ENCODE assay signal across 10 mouse cellular contexts in genomic region chr15:78450419-78450768, GRCm38 (mm10). TPM values are rescaled to one million over a fixed set of nuclear protein-coding genes. Genes with fewer than 3 reads are reported as not detected.
DNase-seq lines count a peak whose midpoint lies in the region; ATAC-seq and TF ChIP-seq lines count a peak whose summit lies in the region.
"Had no signal": no experiment of that assay in that cellular context is flagged by ENCODE, and none has a peak within 500 bp of the region (broad histone marks: within the 10 kb centered on the region; RNA-seq: fewer than 3 reads in every experiment).

No protein-coding gene starts in this region.

- no peaks in the 10 kb centered on the region for H3K9me3 ChIP-seq in heart, embryonic 12.5 days (replicated peaks)
- no peaks in the 10 kb centered on the region for H3K9me3 ChIP-seq in midbrain, embryonic 10.5 days (replicated peaks)
- no peaks in the 10 kb centered on the region for H3K9me3 ChIP-seq in midbrain, embryonic 16.5 days (replicated peaks; ENCODE audit: control insufficient read depth, low read length, poor library complexity, severe bottlenecking)
- H3K9me3 ChIP-seq in embryonic facial prominence, embryonic 14.5 days (ENCODE audit: control insufficient read depth, low read length), result no peaks in the 10 kb centered on the region
- H3K9me3 ChIP-seq: G1E had no signal

- H3K4me1 ChIP-seq in heart, embryonic 12.5 days (replicated peaks), result peaks cover 24% of the 10 kb centered on the region
- H3K4me1 ChIP-seq in midbrain, embryonic 10.5 days, result peaks cover 39% of the 10 kb centered on the region
- H3K4me1 ChIP-seq in midbrain, embryonic 16.5 days (ENCODE audit: control insufficient read depth, insufficient read depth, low read length), result 0 out of 2 replicates have a peak, but pooled peaks cover 4% of the 10 kb centered on the region
- no peaks in the 10 kb centered on the region for H3K4me1 ChIP-seq in embryonic facial prominence, embryonic 14.5 days (ENCODE audit: control insufficient read depth, insufficient read depth, low read length)
- H3K4me1 ChIP-seq in small intestine, adult 2 months (ENCODE audit: control insufficient read depth, insufficient read depth, insufficient read length, low read length), result peaks cover 3% of the 10 kb centered on the region

- H3K4me3 ChIP-seq in heart, embryonic 12.5 days, result no peak overlapping the region
- H3K4me3 ChIP-seq in midbrain, embryonic 10.5 days, result no peak overlapping the region
- no peak overlapping the region for H3K4me3 ChIP-seq in midbrain, embryonic 16.5 days (ENCODE audit: low read depth, low read length)
- no peak overlapping the region for H3K4me3 ChIP-seq in embryonic facial prominence, embryonic 14.5 days (ENCODE audit: low read depth, low read length)
- no peak overlapping the region for H3K4me3 ChIP-seq in small intestine, adult 2 months (ENCODE audit: low read depth, low read length)

- TF ChIP-seq POLR2A in small intestine, adult 2 months (IDR thresholded peaks at IDR 0.05; ENCODE audit: low read depth, low read length), result no peak

- no peak for TF ChIP-seq CTCF in small intestine, adult 2 months (IDR thresholded peaks at IDR 0.05; ENCODE audit: extremely low read depth, insufficient read length, insufficient replicate concordance, low read depth, low read length)

- 0 out of 2 replicates have a peak overlapping the region, but pooled peaks have one; percentile 11 for H3K9ac ChIP-seq in heart, embryonic 12.5 days
- no peak overlapping the region for H3K9ac ChIP-seq in midbrain, embryonic 16.5 days (ENCODE audit: low read depth, low read length)
- no peak overlapping the region for H3K9ac ChIP-seq in embryonic facial prominence, embryonic 14.5 days (ENCODE audit: low read depth, low read length)
- H3K9ac ChIP-seq: hindbrain, embryonic 14.5 days had no signal

- H3K36me3 ChIP-seq in heart, embryonic 12.5 days, result no peaks in the 10 kb centered on the region
- no peaks in the 10 kb centered on the region for H3K36me3 ChIP-seq in midbrain, embryonic 10.5 days
- H3K36me3 ChIP-seq in midbrain, embryonic 16.5 days (ENCODE audit: control insufficient read depth, insufficient read depth, low read length), result no peaks in the 10 kb centered on the region
- H3K36me3 ChIP-seq in embryonic facial prominence, embryonic 14.5 days (ENCODE audit: control insufficient read depth, insufficient read depth, low read length), result no peaks in the 10 kb centered on the region
- no peaks in the 10 kb centered on the region for H3K36me3 ChIP-seq in small intestine, adult 2 months (ENCODE audit: control insufficient read depth, insufficient read depth, low read length)
- H3K36me3 ChIP-seq: G1E had no signal

- H3K27ac ChIP-seq in heart, embryonic 12.5 days (ENCODE audit: poor library complexity, severe bottlenecking), result peak overlapping the region; percentile 89
- peak overlapping the region; percentile 7 for H3K27ac ChIP-seq in midbrain, embryonic 10.5 days (replicated peaks)
- H3K27ac ChIP-seq in midbrain, embryonic 16.5 days (ENCODE audit: low read length), result no peak overlapping the region
- peak overlapping the region; percentile 67 for H3K27ac ChIP-seq in embryonic facial prominence, embryonic 14.5 days (replicated peaks; ENCODE audit: low read depth, low read length)
- peak overlapping the region; percentile 38 for H3K27ac ChIP-seq in small intestine, adult 2 months (ENCODE audit: insufficient read depth, low read depth, low read length)

- DNase-seq in heart, postnatal 25 days (ENCODE audit: low spot score), result no peak
- no peak for DNase-seq in midbrain, embryonic 10.5 days (ENCODE audit: low spot score)
- no peak for DNase-seq in embryonic facial prominence, embryonic 14.5 days (ENCODE audit: low spot score)
- DNase-seq in right cerebral cortex, postnatal 14 days, result no peak
- no peak for DNase-seq in ovary, postnatal 14 days (ENCODE audit: low spot score)

- intact Hi-C loops in heart, postnatal 25 days (cut with DNase I), result no loop called here

- WGBS in heart, embryonic 12.5 days, result 82% methylated on average over 6 of the region's 6 CpGs
- WGBS in midbrain, embryonic 10.5 days, result 89% methylated on average over 6 of the region's 6 CpGs
- 82% methylated on average over 6 of the region's 6 CpGs for WGBS in midbrain, embryonic 16.5 days
- 89% methylated on average over 6 of the region's 6 CpGs for WGBS in embryonic facial prominence, embryonic 14.5 days
- WGBS in small intestine, adult 2 months, result 82% methylated on average over 6 of the region's 6 CpGs

- H3K4me2 ChIP-seq in heart, embryonic 12.5 days, result no peak overlapping the region
- no peak overlapping the region for H3K4me2 ChIP-seq in midbrain, embryonic 16.5 days (ENCODE audit: low read length)
- no peak overlapping the region for H3K4me2 ChIP-seq in embryonic facial prominence, embryonic 14.5 days (ENCODE audit: low read depth, low read length)
- H3K4me2 ChIP-seq: hindbrain, embryonic 14.5 days had no signal

- no peaks in the 10 kb centered on the region for H3K27me3 ChIP-seq in heart, embryonic 12.5 days (replicated peaks)
- H3K27me3 ChIP-seq in midbrain, embryonic 10.5 days (ENCODE audit: low read depth, poor library complexity, severe bottlenecking), result no peaks in the 10 kb centered on the region
- no peaks in the 10 kb centered on the region for H3K27me3 ChIP-seq in midbrain, embryonic 16.5 days (ENCODE audit: control insufficient read depth, insufficient read depth, low read depth, low read length)
- no peaks in the 10 kb centered on the region for H3K27me3 ChIP-seq in embryonic facial prominence, embryonic 14.5 days (replicated peaks; ENCODE audit: control insufficient read depth, insufficient read depth, low read length)
- no peaks in the 10 kb centered on the region for H3K27me3 ChIP-seq in small intestine, adult 2 months (ENCODE audit: control insufficient read depth, insufficient read depth, low read length)

- no peak for ATAC-seq in heart, embryonic 12.5 days (ENCODE audit: insufficient number of reproducible peaks, low FRiP score)
- no peak for ATAC-seq in midbrain, embryonic 16.5 days
- no peak for ATAC-seq in embryonic facial prominence, embryonic 14.5 days (ENCODE audit: low read depth)

RNA-seq across cellular contexts. Expression of gene Tmprss6, which starts 18.0 kb away (rescaled TPM):
- polyA plus RNA-seq in heart, embryonic 12.5 days (2016; fragmentation: Nextera tagmentation; extraction: Ambion mirVana), result 0.19 and 0.30 TPM in 2 replicates
- total RNA-seq in heart, postnatal 25 days (2021), result not detected
- 0.21 and 0.52 TPM in 2 replicates for polyA plus RNA-seq in midbrain, embryonic 10.5 days (2016; fragmentation: Nextera tagmentation; extraction: Ambion mirVana)
- polyA plus RNA-seq in midbrain, embryonic 16.5 days (2015; fragmentation: Nextera tagmentation; extraction: Ambion mirVana), result 0.09 and 0.31 TPM in 2 replicates
- 1.1 and 1.5 TPM in 2 replicates for polyA plus RNA-seq in embryonic facial prominence, embryonic 14.5 days (2014; fragmentation: Nextera tagmentation; extraction: Ambion mirVana)
- 0.11 and 0.14 TPM in 2 replicates for polyA plus RNA-seq in small intestine, adult 2 months (2012; rRNA removed)
- polyA plus RNA-seq: G1E had no signal

RNA-seq across cellular contexts. Expression of gene Kctd17, which starts 22.0 kb away (rescaled TPM):
- 19.9 and 21.6 TPM in 2 replicates for polyA plus RNA-seq in heart, embryonic 12.5 days (2016; fragmentation: Nextera tagmentation; extraction: Ambion mirVana)
- 10 to 100 TPM; 35.4 to 37.3 TPM for total RNA-seq in heart, postnatal 25 days (2021)
- polyA plus RNA-seq in midbrain, embryonic 10.5 days (2016; fragmentation: Nextera tagmentation; extraction: Ambion mirVana), result 64.0 and 68.3 TPM in 2 replicates
- 152 and 156 TPM in 2 replicates for polyA plus RNA-seq in midbrain, embryonic 16.5 days (2015; fragmentation: Nextera tagmentation; extraction: Ambion mirVana)
- polyA plus RNA-seq in embryonic facial prominence, embryonic 14.5 days (2014; fragmentation: Nextera tagmentation; extraction: Ambion mirVana), result 46.9 and 54.1 TPM in 2 replicates
- polyA plus RNA-seq in small intestine, adult 2 months (2012; rRNA removed), result 46.8 and 52.9 TPM in 2 replicates

RNA-seq across cellular contexts. Expression of gene Mpst, which starts 44.2 kb away (rescaled TPM):
- polyA plus RNA-seq in heart, embryonic 12.5 days (2016; fragmentation: Nextera tagmentation; extraction: Ambion mirVana), result 0.32 and 1.1 TPM in 2 replicates
- 10 to 100 TPM; 39.1 to 39.6 TPM for total RNA-seq in heart, postnatal 25 days (2021)
- 0.61 and 1.6 TPM in 2 replicates for polyA plus RNA-seq in midbrain, embryonic 10.5 days (2016; fragmentation: Nextera tagmentation; extraction: Ambion mirVana)
- polyA plus RNA-seq in midbrain, embryonic 16.5 days (2015; fragmentation: Nextera tagmentation; extraction: Ambion mirVana), result 3.6 and 4.3 TPM in 2 replicates
- polyA plus RNA-seq in embryonic facial prominence, embryonic 14.5 days (2014; fragmentation: Nextera tagmentation; extraction: Ambion mirVana), result 3.0 and 3.5 TPM in 2 replicates
- 115 and 177 TPM in 2 replicates for polyA plus RNA-seq in small intestine, adult 2 months (2012; rRNA removed)

RNA-seq across cellular contexts. Expression of gene Il2rb, which starts 44.7 kb away (rescaled TPM):
- polyA plus RNA-seq in heart, embryonic 12.5 days (2016; fragmentation: Nextera tagmentation; extraction: Ambion mirVana), result 0.09 TPM in 1 of 2 replicates, not detected in the other
- under 1 TPM; 0.06 to 0.26 TPM for total RNA-seq in heart, postnatal 25 days (2021)
- not detected in 2 replicates for polyA plus RNA-seq in midbrain, embryonic 10.5 days (2016; fragmentation: Nextera tagmentation; extraction: Ambion mirVana)
- polyA plus RNA-seq in midbrain, embryonic 16.5 days (2015; fragmentation: Nextera tagmentation; extraction: Ambion mirVana), result 0.20 TPM in 1 of 2 replicates, not detected in the other
- 0.42 and 0.55 TPM in 2 replicates for polyA plus RNA-seq in embryonic facial prominence, embryonic 14.5 days (2014; fragmentation: Nextera tagmentation; extraction: Ambion mirVana)
- 7.2 and 11.8 TPM in 2 replicates for polyA plus RNA-seq in small intestine, adult 2 months (2012; rRNA removed)
- polyA plus RNA-seq: G1E had no signal

RNA-seq across cellular contexts. Expression of gene Tst, which starts 44.7 kb away (rescaled TPM):
- 7.6 and 9.0 TPM in 2 replicates for polyA plus RNA-seq in heart, embryonic 12.5 days (2016; fragmentation: Nextera tagmentation; extraction: Ambion mirVana)
- 10 to 100 TPM; 16.5 to 21.1 TPM for total RNA-seq in heart, postnatal 25 days (2021)
- 8.1 and 9.8 TPM in 2 replicates for polyA plus RNA-seq in midbrain, embryonic 10.5 days (2016; fragmentation: Nextera tagmentation; extraction: Ambion mirVana)
- 15.3 and 22.8 TPM in 2 replicates for polyA plus RNA-seq in midbrain, embryonic 16.5 days (2015; fragmentation: Nextera tagmentation; extraction: Ambion mirVana)
- 35.0 and 39.1 TPM in 2 replicates for polyA plus RNA-seq in embryonic facial prominence, embryonic 14.5 days (2014; fragmentation: Nextera tagmentation; extraction: Ambion mirVana)
- 17.7 and 30.3 TPM in 2 replicates for polyA plus RNA-seq in small intestine, adult 2 months (2012; rRNA removed)

Comparison
In these comparisons a context has a peak if more than half of its experiments do, and no peak if none do; other contexts are left out.
1. RNA of gene Mpst, which starts 44.2 kb away (polyA plus RNA-seq): 115 to 177 TPM in small intestine, adult 2 months; 3.6 to 4.3 TPM in midbrain, embryonic 16.5 days, 3.0 to 3.5 TPM in embryonic facial prominence, embryonic 14.5 days, 0.61 to 1.6 TPM in midbrain, embryonic 10.5 days and 0.32 to 1.1 TPM in heart, embryonic 12.5 days; every median in the first group is over 10 times any median in the second.